Mouse (Mus musculus): ENCODE measurements around the gene Csdc2. TPM values are rescaled to one million over a fixed set of nuclear protein-coding genes. Genes with fewer than 3 reads are reported as not detected.

The Csdc2 gene
- polyA plus RNA-seq, 1 experiment: 9.7 TPM

- TF ChIP-seq CTCF (IDR thresholded peaks at IDR 0.05; ENCODE audit: insufficient read depth, low read length): no peak
- no peak for TF ChIP-seq POLR2A (IDR thresholded peaks at IDR 0.05; ENCODE audit: borderline replicate concordance, extremely low read depth, low read depth, low read length)
- WGBS: 94% methylated on average over 23 of the region's 23 CpGs
- H3K4me1 ChIP-seq (ENCODE audit: control insufficient read depth, insufficient read depth, low read length): no peaks in the 10 kb centered on the region
- DNase-seq: no peak
- H3K4me3 ChIP-seq (replicated peaks; ENCODE audit: extremely low read depth, low read depth, low read length): no peak within 1 kb of the TSS
Observed at GRCm38 (mm10) chr15:81980321-81980720, 43.8 kb downstream of the Csdc2 start, which contains the start of gene 1700029P11Rik. 1700029P11Rik (plus strand) TSS chr15:81980540.

GRCm38 (mm10) chr15:81982173-81982572, 45.6 kb downstream of the Csdc2 start:
- no peak for DNase-seq
- H3K4me1 ChIP-seq (ENCODE audit: control insufficient read depth, insufficient read depth, low read length): no peaks in the 10 kb centered on the region
- WGBS: 42% methylated on average over 1 of the region's 1 CpGs
- TF ChIP-seq CTCF (IDR thresholded peaks at IDR 0.05; ENCODE audit: insufficient read depth, low read length): no peak
- TF ChIP-seq POLR2A (IDR thresholded peaks at IDR 0.05; ENCODE audit: borderline replicate concordance, extremely low read depth, low read depth, low read length): no peak
- no peak overlapping the region for H3K4me3 ChIP-seq (replicated peaks; ENCODE audit: extremely low read depth, low read depth, low read length)

- no peak for DNase-seq
- no peak for TF ChIP-seq CTCF (IDR thresholded peaks at IDR 0.05; ENCODE audit: insufficient read depth, low read length)
- no peak for TF ChIP-seq POLR2A (IDR thresholded peaks at IDR 0.05; ENCODE audit: borderline replicate concordance, extremely low read depth, low read depth, low read length)
- Histone ChIP-seq H3K4me3 (replicated peaks; ENCODE audit: extremely low read depth, low read depth, low read length) (no peak overlapping the region), H3K4me1 (ENCODE audit: control insufficient read depth, insufficient read depth, low read length) (peaks cover 3% of the 10 kb centered on the region)
- WGBS: 67% methylated on average over 2 of the region's 2 CpGs
Observed at GRCm38 (mm10) chr15:81985267-81986161, 49.0 kb downstream of the Csdc2 start.

- no peak for TF ChIP-seq CTCF (IDR thresholded peaks at IDR 0.05; ENCODE audit: insufficient read depth, low read length)
- TF ChIP-seq POLR2A (IDR thresholded peaks at IDR 0.05; ENCODE audit: borderline replicate concordance, extremely low read depth, low read depth, low read length): no peak
- DNase-seq: no peak
- WGBS: 67% methylated on average over 3 of the region's 3 CpGs
- Histone ChIP-seq H3K4me3 (replicated peaks; ENCODE audit: extremely low read depth, low read depth, low read length) (no peak within 1 kb of the TSS), H3K4me1 (ENCODE audit: control insufficient read depth, insufficient read depth, low read length) (peaks cover 3% of the 10 kb centered on the region)
Observed at GRCm38 (mm10) chr15:81987646-81988045, 51.1 kb downstream of the Csdc2 start, which contains the start of gene Xrcc6. Xrcc6 (plus strand) TSS chr15:81987835.

GRCm38 (mm10) chr15:81989371-81990062, 53.0 kb downstream of the Csdc2 start:
- DNase-seq: peak; percentile 87
- TF ChIP-seq CTCF (IDR thresholded peaks at IDR 0.05; ENCODE audit: insufficient read depth, low read length) (peak; percentile 79), POLR2A (IDR thresholded peaks at IDR 0.05; ENCODE audit: borderline replicate concordance, extremely low read depth, low read depth, low read length) (no peak)
- Histone ChIP-seq H3K4me3 (replicated peaks; ENCODE audit: extremely low read depth, low read depth, low read length) (no peak overlapping the region), H3K4me1 (ENCODE audit: control insufficient read depth, insufficient read depth, low read length) (peaks cover 3% of the 10 kb centered on the region)
- 38% methylated on average over 11 of the region's 11 CpGs for WGBS

GRCm38 (mm10) chr15:81990549-81990948, 54.0 kb downstream of the Csdc2 start:
- TF ChIP-seq CTCF (IDR thresholded peaks at IDR 0.05; ENCODE audit: insufficient read depth, low read length) (no peak), POLR2A (IDR thresholded peaks at IDR 0.05; ENCODE audit: borderline replicate concordance, extremely low read depth, low read depth, low read length) (no peak)
- Histone ChIP-seq H3K4me3 (replicated peaks; ENCODE audit: extremely low read depth, low read depth, low read length) (no peak overlapping the region), H3K4me1 (ENCODE audit: control insufficient read depth, insufficient read depth, low read length) (peaks cover 3% of the 10 kb centered on the region)
- DNase-seq: no peak
- 44% methylated on average over 7 of the region's 7 CpGs for WGBS

GRCm38 (mm10) chr15:81993992-81994391, 57.4 kb downstream of the Csdc2 start:
- WGBS: 74% methylated on average over 6 of the region's 6 CpGs
- no peak overlapping the region for H3K4me3 ChIP-seq (replicated peaks; ENCODE audit: extremely low read depth, low read depth, low read length)
- peaks cover 3% of the 10 kb centered on the region for H3K4me1 ChIP-seq (ENCODE audit: control insufficient read depth, insufficient read depth, low read length)
- TF ChIP-seq CTCF (IDR thresholded peaks at IDR 0.05; ENCODE audit: insufficient read depth, low read length): no peak
- no peak for TF ChIP-seq POLR2A (IDR thresholded peaks at IDR 0.05; ENCODE audit: borderline replicate concordance, extremely low read depth, low read depth, low read length)
- no peak for DNase-seq

Other genes starting within 250 kb of the Csdc2 start
- gene Chadl, start 239.5 kb upstream of the Csdc2 start, polyA plus RNA-seq (2012; rRNA removed): 3.5 and 6.5 TPM in 2 replicates
- gene Zc3h7b, start 191.7 kb upstream of the Csdc2 start, polyA plus RNA-seq (2012; rRNA removed): 47.5 and 52.4 TPM in 2 replicates
- gene Rangap1, start 191.2 kb upstream of the Csdc2 start, polyA plus RNA-seq (2012; rRNA removed): 19.7 and 26.5 TPM in 2 replicates
- gene Tef, start 134.3 kb upstream of the Csdc2 start, polyA plus RNA-seq (2012; rRNA removed): 95.4 and 99.7 TPM in 2 replicates
- 35.8 and 39.0 TPM in 2 replicates for gene Tob2, start 78.0 kb upstream of the Csdc2 start, polyA plus RNA-seq (2012; rRNA removed)
- gene Phf5a, start 64.8 kb upstream of the Csdc2 start, polyA plus RNA-seq (2012; rRNA removed): 23.6 and 34.4 TPM in 2 replicates
- 147 and 242 TPM in 2 replicates for gene Aco2, start 64.5 kb upstream of the Csdc2 start, polyA plus RNA-seq (2012; rRNA removed)
- 7.7 and 11.8 TPM in 2 replicates for gene Polr3h, start 10.5 kb upstream of the Csdc2 start, polyA plus RNA-seq (2012; rRNA removed)
- 35.6 and 41.0 TPM in 2 replicates for gene Pmm1, start 24.2 kb downstream of the Csdc2 start, polyA plus RNA-seq (2012; rRNA removed)
- not detected in 2 replicates for gene 1700029P11Rik, start 43.8 kb downstream of the Csdc2 start, polyA plus RNA-seq (2012; rRNA removed)
- gene Xrcc6, start 51.1 kb downstream of the Csdc2 start, polyA plus RNA-seq (2012; rRNA removed): 11.5 and 13.3 TPM in 2 replicates
- 24.0 and 31.1 TPM in 2 replicates for gene Desi1, start 97.1 kb downstream of the Csdc2 start, polyA plus RNA-seq (2012; rRNA removed)
- 54.7 and 56.6 TPM in 2 replicates for gene Snu13, start 110.8 kb downstream of the Csdc2 start, polyA plus RNA-seq (2012; rRNA removed)
- not detected in 2 replicates for gene 4930407I10Rik, start 122.4 kb downstream of the Csdc2 start, polyA plus RNA-seq (2012; rRNA removed)
- not detected in 2 replicates for gene Mei1, start 133.2 kb downstream of the Csdc2 start, polyA plus RNA-seq (2012; rRNA removed)
- gene Ccdc134, start 191.2 kb downstream of the Csdc2 start, polyA plus RNA-seq (2012; rRNA removed): 7.9 and 10.9 TPM in 2 replicates
- 261 and 292 TPM in 2 replicates for gene Srebf2, start 210.4 kb downstream of the Csdc2 start, polyA plus RNA-seq (2012; rRNA removed)